Mouse (Mus musculus) intestine, embryonic 16.5 days (tissue): ENCODE measurements at regions not wholly inside any gene's neighbourhood (a gene's known extent, or its start where the extent isn't known, plus 50 kb on each side); places are given as distances from the start of the nearest gene placed in this dataset.

Experiments
- ATAC-seq: fragments of 200-750 bp; cut with Nextera tagmentation; 2 replicates; pipeline ENCODE4 v1.8.0; 2017; ENCODE audit warnings: moderate TSS enrichment, moderate library complexity
- H3K27ac ChIP-seq: fragments of 300-500 bp; sonication (generic); 2 replicates; pipeline ENCODE4 v1.5.1; 2014; ENCODE audit warnings: mild to moderate bottlenecking, low read length
- H3K27me3 ChIP-seq: fragments of 300-500 bp; sonication (generic); replicated peaks from 2 replicates; pipeline ENCODE4 v1.6.1; 2014; ENCODE audit warnings: low read length, control low read depth, mixed read lengths; ENCODE audit not compliant: control insufficient read depth, insufficient read depth
- H3K36me3 ChIP-seq: fragments of 300-500 bp; sonication (generic); 2 replicates; pipeline ENCODE4 v1.6.1; 2014; ENCODE audit warnings: low read length, control low read depth; ENCODE audit not compliant: control insufficient read depth, insufficient read depth
- H3K4me1 ChIP-seq: fragments of 300-500 bp; sonication (generic); 2 replicates; pipeline ENCODE4 v1.6.1; 2014; ENCODE audit warnings: low read length, control low read depth, mixed read lengths; ENCODE audit not compliant: control insufficient read depth, insufficient read depth
- H3K4me2 ChIP-seq: fragments of 300-500 bp; sonication (generic); 2 replicates; pipeline ENCODE4 v1.6.1; 2014; ENCODE audit warnings: low read depth, low read length, control low read depth
- H3K4me3 ChIP-seq: fragments of 300-500 bp; sonication (generic); 2 replicates; pipeline ENCODE4 v1.5.1; 2014; ENCODE audit warnings: mild to moderate bottlenecking, low read length
- H3K9ac ChIP-seq: fragments of 300-500 bp; sonication (generic); 2 replicates; pipeline ENCODE4 v1.6.1; 2014; ENCODE audit warnings: low read depth, low read length
- H3K9me3 ChIP-seq: fragments of 300-500 bp; sonication (generic); 2 replicates; pipeline ENCODE4 v1.6.1; 2016; ENCODE audit warnings: low read length, control low read depth; ENCODE audit not compliant: control insufficient read depth
- WGBS: fragments of 180-500 bp; shearing (Covaris S2); extraction: QIAGEN DNeasy Blood & Tissue Kit; methylation state at CpG from one replicate; pipeline ENCODE4 v1.1.7; 2014; 5-methylcytosine and 5-hydroxymethylcytosine counted together

DNA sequence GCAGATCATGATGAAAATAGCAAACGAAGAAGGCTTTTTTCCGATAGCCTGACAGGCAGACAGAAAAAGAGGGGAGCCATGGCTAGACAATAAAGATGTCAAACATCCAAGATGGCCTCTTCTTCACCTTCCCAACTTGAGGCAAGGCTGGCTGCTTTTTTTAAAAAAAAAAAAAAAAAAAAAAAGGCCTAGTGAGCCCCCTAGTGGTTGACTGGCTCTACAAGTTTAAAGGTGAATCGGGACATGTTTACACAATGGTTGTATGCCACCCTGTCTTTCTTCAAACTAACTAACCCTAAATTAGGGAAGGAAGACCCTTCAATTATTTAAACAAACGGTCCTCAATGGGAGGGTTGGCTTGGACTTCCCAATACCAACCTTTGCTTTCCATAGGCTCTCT lies 475.8 kb upstream of the Gm5415 start:
- Histone ChIP-seq H3K9me3 (no peaks in the 10 kb centered on the region), H3K4me2 (no peak overlapping the region), H3K4me1 (no peaks in the 10 kb centered on the region), H3K27ac (no peak overlapping the region), H3K9ac (no peak overlapping the region), H3K27me3 (no peaks in the 10 kb centered on the region), H3K4me3 (no peak overlapping the region), H3K36me3 (no peaks in the 10 kb centered on the region)
- no peak for ATAC-seq
- WGBS, result 74% methylated on average over 4 of the region's 4 CpGs

DNA sequence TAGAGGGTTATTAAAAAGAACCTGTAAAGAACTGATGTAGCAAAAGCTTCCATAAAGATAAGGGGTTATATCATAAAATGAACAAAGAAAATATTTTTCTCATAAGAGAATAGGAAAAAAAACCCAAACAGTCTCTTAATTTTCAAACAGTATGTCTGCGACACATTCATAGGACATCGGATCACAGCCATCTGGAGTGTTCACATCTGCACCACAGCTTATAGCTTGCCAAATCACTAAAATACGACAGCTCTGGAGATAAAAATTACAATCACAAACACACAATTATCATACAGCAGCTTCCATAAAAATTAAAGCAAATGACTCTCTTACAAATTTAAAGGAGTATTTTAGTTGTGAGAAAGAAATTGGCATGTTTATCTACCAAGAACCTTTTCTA lies 456.9 kb upstream of the Gm5415 start:
- H3K4me3 ChIP-seq, result no peak overlapping the region
- no peak overlapping the region for H3K9ac ChIP-seq
- no peak overlapping the region for H3K27ac ChIP-seq
- H3K4me2 ChIP-seq, result no peak overlapping the region
- no peaks in the 10 kb centered on the region for H3K36me3 ChIP-seq
- H3K4me1 ChIP-seq, result no peaks in the 10 kb centered on the region
- H3K9me3 ChIP-seq, result no peaks in the 10 kb centered on the region
- no peak for ATAC-seq
- 67% methylated on average over 3 of the region's 3 CpGs for WGBS
- no peaks in the 10 kb centered on the region for H3K27me3 ChIP-seq

DNA sequence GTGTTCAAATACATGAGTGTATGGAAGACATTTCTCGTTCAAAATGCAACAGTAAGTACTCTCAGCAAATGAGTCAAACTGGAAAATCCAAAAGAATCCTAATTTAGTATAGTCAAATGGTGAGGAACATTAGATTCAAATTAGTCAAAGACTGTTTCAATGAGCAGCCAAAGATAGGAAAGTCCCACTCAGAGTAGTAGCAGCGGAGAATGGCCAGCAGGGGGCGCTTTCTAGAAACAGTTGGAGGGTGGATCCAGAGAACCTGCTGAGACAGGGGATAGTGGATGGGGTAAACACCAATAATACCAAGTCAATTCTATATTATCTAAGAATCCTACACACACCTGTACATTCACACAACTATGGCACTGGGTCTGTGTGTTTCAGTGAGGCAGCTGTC lies 417.9 kb upstream of the Gm5415 start:
- no peak for ATAC-seq
- Histone ChIP-seq H3K36me3 (no peaks in the 10 kb centered on the region), H3K27ac (no peak overlapping the region), H3K9me3 (no peaks in the 10 kb centered on the region), H3K27me3 (no peaks in the 10 kb centered on the region), H3K4me2 (no peak overlapping the region), H3K4me1 (no peaks in the 10 kb centered on the region), H3K4me3 (no peak overlapping the region), H3K9ac (no peak overlapping the region)
- WGBS, result 68% methylated on average over 3 of the region's 3 CpGs

GRCm38 (mm10) chr1:32959316-32959715 lies 412.2 kb upstream of the Gm5415 start:
- Histone ChIP-seq H3K4me2 (no peak overlapping the region), H3K9me3 (no peaks in the 10 kb centered on the region), H3K27ac (no peak overlapping the region), H3K27me3 (no peaks in the 10 kb centered on the region), H3K4me3 (no peak overlapping the region), H3K9ac (no peak overlapping the region), H3K36me3 (no peaks in the 10 kb centered on the region), H3K4me1 (no peaks in the 10 kb centered on the region)
- 81% methylated on average over 6 of the region's 6 CpGs for WGBS
- ATAC-seq, result no peak

GRCm38 (mm10) chr1:32946254-32946653 lies 399.2 kb upstream of the Gm5415 start:
- H3K27me3 ChIP-seq, result no peaks in the 10 kb centered on the region
- H3K4me1 ChIP-seq, result no peaks in the 10 kb centered on the region
- H3K36me3 ChIP-seq, result no peaks in the 10 kb centered on the region
- H3K4me2 ChIP-seq, result no peak overlapping the region
- H3K27ac ChIP-seq, result no peak overlapping the region
- H3K9me3 ChIP-seq, result no peaks in the 10 kb centered on the region
- H3K4me3 ChIP-seq, result no peak overlapping the region
- H3K9ac ChIP-seq, result no peak overlapping the region
- ATAC-seq, result no peak
- 66% methylated on average over 4 of the region's 4 CpGs for WGBS

DNA sequence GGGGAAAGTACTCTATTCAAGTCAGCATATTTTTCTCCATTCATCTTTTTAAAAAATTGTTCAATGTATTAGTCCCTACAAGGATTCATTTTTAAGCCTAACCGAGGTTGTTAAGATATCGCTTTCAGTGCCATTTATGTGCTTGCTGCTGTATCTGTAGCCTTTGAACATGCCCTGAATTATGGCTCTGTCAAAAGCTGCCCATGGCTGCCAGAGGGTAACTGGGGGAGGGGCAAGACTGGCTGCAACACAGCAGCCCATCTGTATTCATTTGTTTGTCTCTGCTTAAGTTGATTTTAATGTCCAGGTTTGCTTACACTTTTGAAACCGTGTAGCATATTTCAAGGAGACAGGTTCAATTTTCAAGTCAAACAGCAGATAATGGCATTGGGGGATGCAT lies 383.3 kb upstream of the Gm5415 start:
- no peak for ATAC-seq
- Histone ChIP-seq H3K4me1 (no peaks in the 10 kb centered on the region), H3K36me3 (no peaks in the 10 kb centered on the region), H3K27me3 (no peaks in the 10 kb centered on the region), H3K4me3 (no peak overlapping the region), H3K9me3 (no peaks in the 10 kb centered on the region), H3K27ac (no peak overlapping the region), H3K9ac (no peak overlapping the region), H3K4me2 (no peak overlapping the region)
- 68% methylated on average over 3 of the region's 3 CpGs for WGBS

DNA sequence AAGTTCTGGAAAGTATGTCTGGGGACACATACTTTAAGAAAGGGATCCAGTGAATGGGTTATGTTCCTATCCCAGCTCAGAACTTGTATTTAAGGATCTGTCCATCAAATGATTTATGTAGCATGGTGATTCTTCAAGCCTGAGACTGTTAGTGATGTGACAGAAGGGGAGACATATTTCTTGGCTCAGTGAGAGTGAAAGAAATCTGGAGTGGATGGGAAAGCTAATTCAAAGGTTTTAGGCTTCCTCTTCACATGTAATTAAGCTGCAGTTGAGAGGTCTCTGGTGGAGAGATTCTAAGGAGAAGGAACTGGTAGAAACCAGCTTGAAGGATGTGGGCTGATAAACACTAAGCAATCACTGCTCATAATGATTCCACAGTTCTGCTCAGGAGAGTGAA lies 355.3 kb upstream of the Gm5415 start:
- Histone ChIP-seq H3K4me3 (no peak overlapping the region), H3K9me3 (no peaks in the 10 kb centered on the region), H3K36me3 (no peaks in the 10 kb centered on the region), H3K4me2 (no peak overlapping the region), H3K27ac (no peak overlapping the region), H3K27me3 (no peaks in the 10 kb centered on the region), H3K9ac (no peak overlapping the region), H3K4me1 (no peaks in the 10 kb centered on the region)
- ATAC-seq, result no peak

DNA sequence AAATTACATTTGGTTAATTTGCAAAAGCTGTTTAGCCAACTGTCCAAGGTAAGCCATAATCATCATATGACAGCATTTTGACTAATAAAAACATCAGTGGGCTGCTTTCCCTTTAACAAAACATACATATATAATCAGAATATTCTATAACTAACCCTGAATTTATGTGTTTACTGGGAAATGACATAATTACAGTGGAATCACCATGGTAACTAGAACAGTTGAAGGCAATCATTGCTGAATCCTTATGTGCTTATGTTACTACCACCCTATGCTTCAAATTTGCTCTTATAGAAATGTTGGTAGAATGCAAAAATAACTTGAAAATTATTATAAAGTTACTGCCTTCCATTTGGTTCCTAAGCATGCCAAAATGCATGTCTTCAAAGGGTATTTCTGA lies 340.6 kb upstream of the Gm5415 start:
- no peak for ATAC-seq
- no peak overlapping the region for H3K4me2 ChIP-seq
- H3K36me3 ChIP-seq, result no peaks in the 10 kb centered on the region
- H3K4me3 ChIP-seq, result no peak overlapping the region
- no peaks in the 10 kb centered on the region for H3K27me3 ChIP-seq
- no peak overlapping the region for H3K9ac ChIP-seq
- H3K27ac ChIP-seq, result no peak overlapping the region
- no peaks in the 10 kb centered on the region for H3K4me1 ChIP-seq
- no peaks in the 10 kb centered on the region for H3K9me3 ChIP-seq

- Histone ChIP-seq H3K4me1 (no peaks in the 10 kb centered on the region), H3K27me3 (no peaks in the 10 kb centered on the region), H3K4me2 (no peak overlapping the region), H3K9me3 (no peaks in the 10 kb centered on the region), H3K27ac (no peak overlapping the region), H3K4me3 (no peak overlapping the region), H3K9ac (no peak overlapping the region), H3K36me3 (no peaks in the 10 kb centered on the region)
- WGBS, result 73% methylated on average over 8 of the region's 8 CpGs
- no peak for ATAC-seq
Measured at GRCm38 (mm10) chr1:32872920-32873319, 325.8 kb upstream of the Gm5415 start.

DNA sequence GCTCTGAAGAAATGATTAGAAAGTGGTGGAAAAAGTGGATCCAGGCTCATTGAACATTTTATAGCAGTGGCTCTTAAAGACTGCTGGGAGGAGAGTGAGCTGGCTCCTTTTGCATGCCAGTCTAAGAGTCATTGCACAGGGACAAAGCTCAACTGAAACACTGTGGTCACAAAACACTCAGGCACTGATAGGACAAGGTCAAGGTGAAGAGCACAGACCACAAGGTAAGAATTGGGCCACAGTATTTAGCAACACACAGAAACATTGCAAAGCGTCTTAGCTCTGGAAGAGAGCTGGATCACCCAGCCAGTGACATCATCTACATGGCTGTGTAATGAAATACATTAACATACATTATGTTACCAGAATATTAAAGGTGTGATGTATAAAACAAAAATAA lies 319.0 kb upstream of the Gm5415 start:
- Histone ChIP-seq H3K4me3 (no peak overlapping the region), H3K27ac (no peak overlapping the region), H3K4me1 (no peaks in the 10 kb centered on the region), H3K27me3 (no peaks in the 10 kb centered on the region), H3K36me3 (no peaks in the 10 kb centered on the region), H3K4me2 (no peak overlapping the region), H3K9me3 (no peaks in the 10 kb centered on the region), H3K9ac (no peak overlapping the region)
- no peak for ATAC-seq
- 74% methylated on average over 1 of the region's 1 CpGs for WGBS
